ENCODE assay signal across 8 mouse cellular contexts in genomic region chr11:24305691-24306090, GRCm38 (mm10).
DNase-seq lines count a peak whose midpoint lies in the region; ATAC-seq lines count a peak whose summit lies in the region.

No protein-coding gene starts in this region.

- H3K9ac ChIP-seq in intestine, embryonic 14.5 days (ENCODE audit: low read length), result no peak overlapping the region

- intact Hi-C loops in left cerebral cortex, postnatal 4 days (cut with DNase I), result no loop called here

- peak; percentile 56 for DNase-seq in WW6 (ENCODE audit: low read depth, low spot score)
- peak; percentile 53 for DNase-seq in embryo, embryonic 11 days
- DNase-seq in intestine, embryonic 14.5 days (ENCODE audit: low spot score), result peak; percentile 73
- DNase-seq in spleen, adult 18-20 months, result no peak
- no peak for DNase-seq in cerebellum, postnatal 14 days
- no peak for DNase-seq in cerebellum, postnatal 25 days
- no peak for DNase-seq in left cerebral cortex, postnatal 4 days

- no peak overlapping the region for H3K27ac ChIP-seq in intestine, embryonic 14.5 days (ENCODE audit: low read depth)

- peak overlapping the region; percentile 65 for H3K4me2 ChIP-seq in intestine, embryonic 14.5 days (ENCODE audit: low read length)

- no peaks in the 10 kb centered on the region for H3K36me3 ChIP-seq in intestine, embryonic 14.5 days (ENCODE audit: control insufficient read depth, insufficient read depth, low read length)

- H3K9me3 ChIP-seq in intestine, embryonic 14.5 days (ENCODE audit: control insufficient read depth, low read length), result 0 out of 2 replicates have a peak, but pooled peaks cover 3% of the 10 kb centered on the region

- ATAC-seq in intestine, embryonic 14.5 days (replicated peaks; ENCODE audit: low FRiP score, low TSS enrichment, low read depth), result peak; percentile 71
- ATAC-seq in megakaryocyte progenitor cell, adult 5-6 weeks (replicated peaks; ENCODE audit: poor library complexity), result peak; percentile 81

- 8% methylated on average over 11 of the region's 11 CpGs for WGBS in intestine, embryonic 14.5 days

- no peaks in the 10 kb centered on the region for H3K27me3 ChIP-seq in intestine, embryonic 14.5 days (replicated peaks; ENCODE audit: control insufficient read depth, insufficient read depth, low read length)

- H3K4me3 ChIP-seq in intestine, embryonic 14.5 days (ENCODE audit: low read depth, low read length), result peak overlapping the region; percentile 20; the same call in 1 of the 2 replicates

- H3K4me1 ChIP-seq in intestine, embryonic 14.5 days (replicated peaks; ENCODE audit: control insufficient read depth, insufficient read depth, low read length), result peaks cover 20% of the 10 kb centered on the region

Comparison
In these comparisons a context has a peak if more than half of its experiments do, and no peak if none do; other contexts are left out.
1. DNase-seq: peak in WW6 (single experiment), embryo, embryonic 11 days (single experiment) and intestine, embryonic 14.5 days (single experiment); none in spleen, adult 18-20 months (0 of 2), cerebellum, postnatal 14 days (0 of 2), cerebellum, postnatal 25 days (0 of 2) and left cerebral cortex, postnatal 4 days (single experiment).